Mouse (Mus musculus): ENCODE results near the gene Fbxw8. TPM values are rescaled to one million over a fixed set of nuclear protein-coding genes. Genes with fewer than 3 reads are reported as not detected.

The Fbxw8 gene
- polyA plus RNA-seq, 1 experiment from 2014 or later: 37.9 TPM

DNA sequence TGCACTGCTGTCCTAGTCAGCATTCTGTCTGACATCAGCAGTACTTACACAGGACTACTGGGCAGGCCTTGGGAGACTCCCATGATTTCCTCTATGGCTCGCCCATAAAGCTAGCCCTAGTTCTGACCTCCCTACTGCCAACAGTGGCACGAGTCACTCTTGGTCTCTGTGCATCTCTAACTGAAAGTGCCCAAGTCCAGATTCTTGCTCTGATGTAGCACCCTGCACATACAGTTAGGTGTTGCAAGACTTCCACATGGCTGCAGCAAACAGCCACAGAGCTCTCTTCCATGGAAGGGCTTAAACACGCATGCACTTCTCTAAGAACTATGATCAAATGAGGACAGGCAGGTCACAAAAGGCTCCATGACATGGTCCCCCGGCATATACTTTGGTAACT lies 59.4 kb downstream of the Fbxw8 start:
- no peak for DNase-seq (ENCODE audit: low spot score)
- Histone ChIP-seq H3K4me3 (no peak overlapping the region), H3K9me3 (replicated peaks) (no peaks in the 10 kb centered on the region), H3K4me1 (peaks cover 36% of the 10 kb centered on the region), H3K27ac (no peak overlapping the region), H3K27me3 (ENCODE audit: low read depth, poor library complexity, severe bottlenecking) (no peaks in the 10 kb centered on the region), H3K36me3 (peaks cover 78% of the 10 kb centered on the region)
- 89% methylated on average over 4 of the region's 4 CpGs for WGBS

GRCm38 (mm10) chr5:118095433-118095832 lies 59.8 kb downstream of the Fbxw8 start:
- DNase-seq (ENCODE audit: low spot score): no peak
- Histone ChIP-seq H3K27ac (no peak overlapping the region), H3K27me3 (ENCODE audit: low read depth, poor library complexity, severe bottlenecking) (no peaks in the 10 kb centered on the region), H3K4me1 (peaks cover 31% of the 10 kb centered on the region), H3K36me3 (peaks cover 83% of the 10 kb centered on the region), H3K9me3 (replicated peaks) (no peaks in the 10 kb centered on the region), H3K4me3 (no peak overlapping the region)
- WGBS: 92% methylated on average over 11 of the region's 11 CpGs

- Histone ChIP-seq H3K27me3 (ENCODE audit: low read depth, poor library complexity, severe bottlenecking) (no peaks in the 10 kb centered on the region), H3K4me3 (no peak overlapping the region), H3K36me3 (peaks cover 85% of the 10 kb centered on the region), H3K4me1 (peaks cover 22% of the 10 kb centered on the region), H3K27ac (no peak overlapping the region), H3K9me3 (replicated peaks) (no peaks in the 10 kb centered on the region)
- DNase-seq (ENCODE audit: low spot score): no peak
- 79% methylated on average over 11 of the region's 11 CpGs for WGBS
Measured at GRCm38 (mm10) chr5:118093321-118094035, 61.8 kb downstream of the Fbxw8 start.

GRCm38 (mm10) chr5:118090837-118091236 lies 64.4 kb downstream of the Fbxw8 start:
- WGBS: 93% methylated on average over 2 of the region's 2 CpGs
- H3K27ac ChIP-seq: no peak overlapping the region
- H3K27me3 ChIP-seq (ENCODE audit: low read depth, poor library complexity, severe bottlenecking): no peaks in the 10 kb centered on the region
- H3K4me3 ChIP-seq: no peak overlapping the region
- peak; percentile 53 for DNase-seq (ENCODE audit: low spot score)
- H3K36me3 ChIP-seq: peaks cover 72% of the 10 kb centered on the region
- no peaks in the 10 kb centered on the region for H3K9me3 ChIP-seq (replicated peaks)
- peaks cover 33% of the 10 kb centered on the region for H3K4me1 ChIP-seq

DNA sequence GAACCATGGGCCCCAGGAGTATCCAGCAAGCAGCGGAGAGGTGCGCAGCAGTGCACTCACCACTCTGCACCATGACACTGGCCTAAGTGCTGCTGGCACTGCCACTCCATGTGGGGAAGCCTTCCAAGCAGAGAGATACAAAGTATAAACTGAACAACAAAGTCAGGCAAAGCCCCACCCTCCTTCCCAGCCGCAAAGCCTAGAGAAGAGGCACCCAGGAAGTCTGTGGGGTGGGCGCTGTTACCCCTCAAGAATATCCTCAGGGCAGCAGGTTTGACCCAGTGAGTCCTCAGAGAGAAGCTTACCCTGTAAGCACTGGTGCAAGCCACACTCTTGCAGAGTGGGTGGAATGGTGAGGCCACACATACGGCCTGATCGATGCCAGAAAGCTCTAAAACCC lies 65.2 kb downstream of the Fbxw8 start:
- H3K4me1 ChIP-seq: peaks cover 35% of the 10 kb centered on the region
- no peak for DNase-seq (ENCODE audit: low spot score)
- H3K36me3 ChIP-seq: peaks cover 72% of the 10 kb centered on the region
- H3K4me3 ChIP-seq: no peak overlapping the region
- H3K27ac ChIP-seq: no peak overlapping the region
- no peaks in the 10 kb centered on the region for H3K27me3 ChIP-seq (ENCODE audit: low read depth, poor library complexity, severe bottlenecking)
- no peaks in the 10 kb centered on the region for H3K9me3 ChIP-seq (replicated peaks)
- 96% methylated on average over 6 of the region's 6 CpGs for WGBS

DNA sequence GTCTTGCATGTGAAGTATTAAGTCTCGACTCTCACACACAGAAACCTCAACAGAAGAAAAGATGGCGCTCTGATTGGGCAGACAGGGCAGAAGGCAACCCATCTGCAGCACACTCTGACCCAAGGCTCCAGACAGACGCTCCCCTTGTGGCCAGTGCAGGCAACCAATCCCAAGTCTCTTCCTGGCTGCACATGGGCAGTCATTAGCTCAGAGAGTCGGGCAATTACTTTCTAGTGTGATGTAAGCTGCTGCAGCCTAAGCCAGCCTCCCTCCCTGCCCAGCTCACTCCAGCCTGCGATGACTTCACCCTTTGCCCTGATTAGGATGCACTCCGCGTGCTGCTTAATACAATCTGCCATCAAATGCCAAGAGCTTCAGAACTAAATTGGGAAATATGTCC lies 66.2 kb downstream of the Fbxw8 start:
- Histone ChIP-seq H3K4me3 (no peak overlapping the region), H3K27me3 (ENCODE audit: low read depth, poor library complexity, severe bottlenecking) (no peaks in the 10 kb centered on the region), H3K9me3 (replicated peaks) (no peaks in the 10 kb centered on the region), H3K36me3 (peaks cover 72% of the 10 kb centered on the region), H3K4me1 (peaks cover 39% of the 10 kb centered on the region), H3K27ac (no peak overlapping the region)
- WGBS: 58% methylated on average over 7 of the region's 7 CpGs
- DNase-seq (ENCODE audit: low spot score): no peak

GRCm38 (mm10) chr5:118086956-118087355 lies 68.3 kb downstream of the Fbxw8 start:
- peak overlapping the region; percentile 27; the same call in 1 of the 2 replicates for H3K27ac ChIP-seq
- no peak overlapping the region for H3K4me3 ChIP-seq
- H3K9me3 ChIP-seq (replicated peaks): no peaks in the 10 kb centered on the region
- no peak for DNase-seq (ENCODE audit: low spot score)
- WGBS: 24% methylated on average over 7 of the region's 7 CpGs
- peaks cover 53% of the 10 kb centered on the region for H3K4me1 ChIP-seq
- no peaks in the 10 kb centered on the region for H3K27me3 ChIP-seq (ENCODE audit: low read depth, poor library complexity, severe bottlenecking)
- peaks cover 57% of the 10 kb centered on the region for H3K36me3 ChIP-seq

- peaks cover 63% of the 10 kb centered on the region for H3K4me1 ChIP-seq
Measured at GRCm38 (mm10) chr5:118085313-118085712, 70.0 kb downstream of the Fbxw8 start.

DNA sequence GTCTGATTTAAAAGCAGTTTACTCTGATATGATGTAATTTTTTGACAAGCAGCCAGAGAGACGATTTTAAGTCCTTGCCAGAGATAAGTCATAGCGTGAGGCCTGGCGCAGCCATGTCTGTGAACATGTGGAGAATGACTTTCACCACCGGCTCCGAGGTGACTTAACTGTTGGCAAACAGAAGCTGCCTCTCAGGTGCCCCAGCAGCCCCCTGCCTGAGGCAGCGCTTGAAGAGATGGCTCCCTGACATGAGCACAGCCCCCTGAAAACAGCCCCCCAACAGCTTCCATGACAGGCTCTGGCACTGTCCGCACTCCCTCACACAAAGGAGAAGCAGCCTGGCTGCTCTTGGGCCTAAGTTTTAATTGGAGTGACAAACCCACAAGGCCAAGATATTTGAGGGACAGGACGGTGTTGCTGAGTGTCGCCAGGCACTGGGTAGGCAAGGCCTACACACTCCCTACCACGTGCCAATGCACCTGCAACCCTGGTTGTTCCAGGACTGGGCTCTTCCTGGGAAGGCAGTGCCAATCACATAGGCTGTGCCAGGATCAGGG lies 71.0 kb downstream of the Fbxw8 start:
- Histone ChIP-seq H3K4me3 (no peak overlapping the region), H3K36me3 (peaks cover 55% of the 10 kb centered on the region), H3K27me3 (ENCODE audit: low read depth, poor library complexity, severe bottlenecking) (no peaks in the 10 kb centered on the region), H3K9me3 (replicated peaks) (no peaks in the 10 kb centered on the region), H3K27ac (0 out of 2 replicates have a peak overlapping the region, but pooled peaks have one; percentile 6), H3K4me1 (peaks cover 56% of the 10 kb centered on the region)
- no peak for DNase-seq (ENCODE audit: low spot score)
- WGBS: 93% methylated on average over 10 of the region's 10 CpGs

More at GRCm38 (mm10) chr5:118085313-118085712, 70.0 kb downstream of the Fbxw8 start:
- Histone ChIP-seq H3K36me3 (peaks cover 53% of the 10 kb centered on the region), H3K27me3 (ENCODE audit: low read depth, poor library complexity, severe bottlenecking) (no peaks in the 10 kb centered on the region), H3K27ac (no peak overlapping the region), H3K9me3 (replicated peaks) (no peaks in the 10 kb centered on the region), H3K4me3 (no peak overlapping the region)
- no peak for DNase-seq (ENCODE audit: low spot score)
- WGBS: 81% methylated on average over 7 of the region's 7 CpGs

GRCm38 (mm10) chr5:118083060-118083638 lies 72.1 kb downstream of the Fbxw8 start:
- DNase-seq (ENCODE audit: low spot score): no peak
- WGBS: 89% methylated on average over 12 of the region's 12 CpGs
- Histone ChIP-seq H3K36me3 (peaks cover 59% of the 10 kb centered on the region), H3K9me3 (replicated peaks) (no peaks in the 10 kb centered on the region), H3K27me3 (ENCODE audit: low read depth, poor library complexity, severe bottlenecking) (no peaks in the 10 kb centered on the region), H3K4me3 (no peak overlapping the region), H3K27ac (0 out of 2 replicates have a peak overlapping the region, but pooled peaks have one; percentile 66), H3K4me1 (peaks cover 53% of the 10 kb centered on the region)

DNA sequence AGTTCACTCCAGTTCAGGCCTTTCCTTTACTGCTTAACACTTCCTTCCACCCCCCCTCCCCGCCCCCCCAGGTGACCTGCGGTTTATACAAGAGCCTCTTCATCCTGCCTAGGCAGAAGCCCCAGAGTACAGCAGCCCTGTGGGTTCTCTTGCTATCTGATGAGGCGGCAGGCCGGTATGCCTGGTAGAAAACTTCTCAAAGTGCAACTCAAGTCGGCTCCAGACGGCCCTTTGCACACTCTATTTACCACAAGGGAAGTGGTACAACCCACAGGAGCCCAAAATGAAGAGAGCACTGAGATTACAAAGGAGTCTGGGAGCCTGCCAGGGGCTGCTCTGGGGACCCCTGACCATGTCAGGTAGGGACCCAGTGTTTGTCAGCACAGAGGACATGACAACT lies 73.3 kb downstream of the Fbxw8 start:
- no peak for DNase-seq (ENCODE audit: low spot score)
- H3K9me3 ChIP-seq (replicated peaks): no peaks in the 10 kb centered on the region
- peak overlapping the region; percentile 66 for H3K27ac ChIP-seq
- peaks cover 70% of the 10 kb centered on the region for H3K36me3 ChIP-seq
- H3K27me3 ChIP-seq (ENCODE audit: low read depth, poor library complexity, severe bottlenecking): no peaks in the 10 kb centered on the region
- peaks cover 42% of the 10 kb centered on the region for H3K4me1 ChIP-seq
- WGBS: 83% methylated on average over 6 of the region's 6 CpGs
- H3K4me3 ChIP-seq: no peak overlapping the region

DNA sequence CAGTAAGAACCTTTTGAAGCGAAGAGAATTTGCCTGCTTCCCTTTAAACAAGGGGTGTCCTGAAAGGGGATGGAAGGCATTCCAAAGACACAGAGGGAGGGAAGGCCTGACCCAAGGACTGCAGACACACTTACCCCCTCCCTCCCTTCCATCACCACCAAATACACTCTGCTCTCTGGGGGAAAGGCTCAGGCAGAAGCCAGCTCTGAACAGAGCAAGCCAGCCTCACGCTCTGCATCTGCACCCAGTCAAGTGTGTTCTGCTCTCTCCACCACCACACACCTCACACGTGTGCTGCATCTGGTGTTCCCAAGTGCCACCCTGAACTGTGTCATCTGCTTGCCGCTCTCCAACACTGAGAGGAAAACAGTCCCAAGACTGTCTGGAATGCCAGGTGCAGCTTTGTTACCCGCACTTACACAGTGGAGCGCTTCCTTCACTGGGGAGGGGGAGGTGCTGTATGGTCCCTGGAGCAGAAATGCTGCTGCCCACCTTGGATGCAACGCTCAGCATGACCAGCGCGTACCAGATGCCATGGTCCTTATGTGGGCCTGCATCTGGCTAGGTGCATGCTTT lies 73.8 kb downstream of the Fbxw8 start:
- Histone ChIP-seq H3K9me3 (replicated peaks) (no peaks in the 10 kb centered on the region), H3K4me3 (no peak overlapping the region), H3K27me3 (ENCODE audit: low read depth, poor library complexity, severe bottlenecking) (no peaks in the 10 kb centered on the region), H3K4me1 (peaks cover 36% of the 10 kb centered on the region), H3K27ac (peak overlapping the region; percentile 66), H3K36me3 (peaks cover 73% of the 10 kb centered on the region)
- no peak for DNase-seq (ENCODE audit: low spot score)
- 83% methylated on average over 9 of the region's 9 CpGs for WGBS

- H3K9me3 ChIP-seq (replicated peaks): no peaks in the 10 kb centered on the region
- H3K27ac ChIP-seq: no peak overlapping the region
- H3K4me3 ChIP-seq: no peak overlapping the region
- WGBS: 89% methylated on average over 11 of the region's 11 CpGs
- H3K27me3 ChIP-seq (ENCODE audit: low read depth, poor library complexity, severe bottlenecking): no peaks in the 10 kb centered on the region
- H3K4me1 ChIP-seq: peaks cover 28% of the 10 kb centered on the region
- no peak for DNase-seq (ENCODE audit: low spot score)
- peaks cover 75% of the 10 kb centered on the region for H3K36me3 ChIP-seq
Measured at GRCm38 (mm10) chr5:118079839-118080250, 75.4 kb downstream of the Fbxw8 start.

Measured in limb, embryonic 10.5 days (tissue).